Comparison of ENCODE assay signal across 7 mouse cellular contexts in the genomic region with DNA sequence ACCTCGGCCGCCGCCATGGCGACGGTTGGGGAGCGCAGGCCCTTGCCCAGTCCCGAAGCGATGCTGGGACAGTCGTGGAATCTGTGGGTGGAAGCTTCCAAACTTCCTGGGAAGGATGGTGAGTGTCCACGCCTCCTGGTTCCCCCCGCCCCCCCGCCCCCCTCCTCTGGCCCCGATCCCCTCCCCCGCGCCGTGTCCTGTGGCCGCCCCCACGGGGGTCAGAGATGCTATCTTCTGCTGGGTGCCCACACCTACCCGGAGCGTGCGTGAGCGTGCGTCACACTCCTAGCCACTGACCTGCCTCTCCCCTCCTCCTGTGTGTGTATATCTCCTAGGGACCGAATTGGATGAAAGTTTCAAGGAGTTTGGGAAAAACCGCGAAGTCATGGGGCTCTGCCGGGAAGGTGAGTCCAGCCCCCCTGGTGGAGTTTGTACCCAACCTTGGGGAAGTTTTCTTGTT. TPM values are rescaled to one million over a fixed set of nuclear protein-coding genes. Genes with fewer than 3 reads are reported as not detected.
DNase-seq lines count a peak whose midpoint lies in the region; ATAC-seq and TF ChIP-seq lines count a peak whose summit lies in the region.

No protein-coding gene starts in this region.

- H3K27ac ChIP-seq in intestine, postnatal 0 days (ENCODE audit: low read depth, low read length): peak overlapping the region; percentile 100
- peak overlapping the region; percentile 100 for H3K27ac ChIP-seq in stomach, embryonic 15.5 days

- no peak for TF ChIP-seq CTCF in intestine, postnatal 0 days (IDR thresholded peaks at IDR 0.05; ENCODE audit: low read depth)

- H3K4me2 ChIP-seq in intestine, postnatal 0 days (replicated peaks; ENCODE audit: low read depth): peak overlapping the region; percentile 73
- H3K4me2 ChIP-seq in stomach, embryonic 15.5 days: peak overlapping the region; percentile 89

- H3K36me3 ChIP-seq in intestine, postnatal 0 days (ENCODE audit: control insufficient read depth, insufficient read depth): peaks cover 7% of the 10 kb centered on the region; the same call in 1 of the 2 replicates
- H3K36me3 ChIP-seq in megakaryocyte, embryonic 14.5 days (replicated peaks; ENCODE audit: low read length): peaks cover 24% of the 10 kb centered on the region
- H3K36me3 ChIP-seq in stomach, embryonic 15.5 days: no peaks in the 10 kb centered on the region

- DNase-seq in right cerebral cortex, postnatal 10 days (ENCODE audit: low spot score in 2 of 2): peak; percentile 33 to 56
- no peak for DNase-seq in right cerebral cortex, postnatal 25 days
- peak; percentile 64 for DNase-seq in adrenal gland, postnatal 25 days

- H3K9ac ChIP-seq in intestine, postnatal 0 days (ENCODE audit: low read depth, low read length): peak overlapping the region; percentile 97
- H3K9ac ChIP-seq in stomach, embryonic 15.5 days: peak overlapping the region; percentile 98

- H3K4me3 ChIP-seq in intestine, postnatal 0 days (ENCODE audit: low read depth, low read length): peak overlapping the region; percentile 90
- H3K4me3 ChIP-seq in megakaryocyte, embryonic 14.5 days (replicated peaks): peak overlapping the region; percentile 94
- H3K4me3 ChIP-seq in stomach, embryonic 15.5 days (replicated peaks): peak overlapping the region; percentile 91

- 2% methylated on average over 23 of the region's 27 CpGs for WGBS in intestine, postnatal 0 days
- WGBS in stomach, embryonic 15.5 days: 0% methylated on average over 21 of the region's 27 CpGs

- no peaks in the 10 kb centered on the region for H3K27me3 ChIP-seq in intestine, postnatal 0 days (replicated peaks; ENCODE audit: control insufficient read depth, insufficient read depth, low read length)
- no peaks in the 10 kb centered on the region for H3K27me3 ChIP-seq in megakaryocyte, embryonic 14.5 days (replicated peaks)
- no peaks in the 10 kb centered on the region for H3K27me3 ChIP-seq in stomach, embryonic 15.5 days (replicated peaks)

- no peaks in the 10 kb centered on the region for H3K9me3 ChIP-seq in intestine, postnatal 0 days (ENCODE audit: control insufficient read depth)
- no peaks in the 10 kb centered on the region for H3K9me3 ChIP-seq in megakaryocyte, embryonic 14.5 days
- H3K9me3 ChIP-seq in stomach, embryonic 15.5 days: no peaks in the 10 kb centered on the region

- H3K4me1 ChIP-seq in intestine, postnatal 0 days (replicated peaks; ENCODE audit: control insufficient read depth, insufficient read depth, low read length): no peaks in the 10 kb centered on the region
- peaks cover 29% of the 10 kb centered on the region for H3K4me1 ChIP-seq in megakaryocyte, embryonic 14.5 days
- peaks cover 3% of the 10 kb centered on the region; the same call in 1 of the 2 replicates for H3K4me1 ChIP-seq in stomach, embryonic 15.5 days

- ATAC-seq in erythroblast, adult 5-6 weeks (replicated peaks; ENCODE audit: low FRiP score, poor library complexity, severe bottlenecking): peak; percentile 50; the same call in 1 of the 2 replicates
- peak; percentile 39 for ATAC-seq in intestine, postnatal 0 days
- ATAC-seq in stomach, embryonic 15.5 days (ENCODE audit: insufficient read depth, low FRiP score, low read depth): peak; percentile 23; the same call in 1 of the 2 replicates

RNA-seq across cellular contexts. Expression of gene Thoc7, which starts 51.6 kb away (rescaled TPM):
- total RNA-seq in adrenal gland, postnatal 25 days (2021): 105 and 129 TPM in 2 replicates
- 44.8 and 92.2 TPM in 2 replicates for total RNA-seq in erythroblast, adult 5-6 weeks (2015; ENCODE audit: low replicate concordance)
- 69.8 and 91.3 TPM in 2 replicates for total RNA-seq in erythroblast, adult 5-6 weeks (2017; ENCODE audit: low replicate concordance)
- polyA plus RNA-seq in intestine, postnatal 0 days (2015; fragmentation: Nextera tagmentation; extraction: Ambion mirVana): 151 and 155 TPM in 2 replicates
- 3.6 and 9.6 TPM in 2 replicates for polyA plus RNA-seq in megakaryocyte, embryonic 14.5 days (2012; ENCODE audit: insufficient read depth, low replicate concordance)
- polyA plus RNA-seq in stomach, embryonic 15.5 days (2015; fragmentation: Nextera tagmentation; extraction: Ambion mirVana): 191 and 213 TPM in 2 replicates

RNA-seq across cellular contexts. Expression of gene Atxn7, which starts 52.0 kb away (rescaled TPM):
- total RNA-seq in adrenal gland, postnatal 25 days (2021): 28.7 and 30.4 TPM in 2 replicates
- total RNA-seq in erythroblast, adult 5-6 weeks (2015; ENCODE audit: low replicate concordance): 2.3 and 5.2 TPM in 2 replicates
- total RNA-seq in erythroblast, adult 5-6 weeks (2017; ENCODE audit: low replicate concordance): 3.0 and 4.6 TPM in 2 replicates
- polyA plus RNA-seq in intestine, postnatal 0 days (2015; fragmentation: Nextera tagmentation; extraction: Ambion mirVana): 3.8 and 4.8 TPM in 2 replicates
- polyA plus RNA-seq in megakaryocyte, embryonic 14.5 days (2012; ENCODE audit: insufficient read depth, low replicate concordance): 2.3 TPM in 1 of 2 replicates, not detected in the other
- polyA plus RNA-seq in stomach, embryonic 15.5 days (2015; fragmentation: Nextera tagmentation; extraction: Ambion mirVana): 4.6 and 4.8 TPM in 2 replicates

Comparison
In these comparisons a context has a peak if more than half of its experiments do, and no peak if none do; other contexts are left out.
1. RNA of gene Thoc7, which starts 51.6 kb away (polyA plus RNA-seq): 191 to 213 TPM in stomach, embryonic 15.5 days and 151 to 155 TPM in intestine, postnatal 0 days; 3.6 to 9.6 TPM in megakaryocyte, embryonic 14.5 days; every median in the first group is over 10 times any median in the second.
2. Peak in every context shown above with its lines, with median percentiles within 50 percentile points of each other: ATAC-seq and H3K4me3 ChIP-seq.